Mouse (Mus musculus): ENCODE results near the gene Ltbp1. TPM values are rescaled to one million over a fixed set of nuclear protein-coding genes. Genes with fewer than 3 reads are reported as not detected.

Gene Ltbp1
- 53.9 and 60.7 TPM in 2 replicates for polyA plus RNA-seq (2014; fragmentation: Nextera tagmentation; extraction: Ambion mirVana)

- Histone ChIP-seq H3K9ac (ENCODE audit: low read depth, low read length) (peak within 1 kb of the TSS; percentile 88), H3K4me1 (ENCODE audit: control insufficient read depth, insufficient read depth, low read length) (peaks cover 8% of the 10 kb centered on the region), H3K27me3 (replicated peaks; ENCODE audit: control insufficient read depth, insufficient read depth, low read length) (no peaks in the 10 kb centered on the region), H3K4me3 (ENCODE audit: low read depth, low read length) (peak within 1 kb of the TSS; percentile 92), H3K4me2 (ENCODE audit: low read depth, low read length) (peak within 1 kb of the TSS; percentile 87), H3K36me3 (ENCODE audit: control insufficient read depth, insufficient read depth, low read length) (no peaks in the 10 kb centered on the region), H3K9me3 (ENCODE audit: control insufficient read depth, low read length) (no peaks in the 10 kb centered on the region), H3K27ac (replicated peaks; ENCODE audit: low read depth, low read length) (peak within 1 kb of the TSS; percentile 94)
- ATAC-seq (ENCODE audit: low read depth) (peak; percentile 89), DNase-seq (ENCODE audit: low spot score) (peak; percentile 94)
- WGBS: under 1% methylated on average over 26 of the region's 27 CpGs
Observed at GRCm38 (mm10) chr17:75005281-75005684, at the start of gene Ltbp1. Gene Ltbp1 (plus strand): TSS chr17:75005568.

GRCm38 (mm10) chr17:74959481-74960245 is 45.7 kb upstream of the Ltbp1 start:
- no peaks in the 10 kb centered on the region for H3K36me3 ChIP-seq (ENCODE audit: control insufficient read depth, insufficient read depth, low read length)
- no peak overlapping the region for H3K4me3 ChIP-seq (ENCODE audit: low read depth, low read length)
- DNase-seq (ENCODE audit: low spot score) (no peak), ATAC-seq (ENCODE audit: low read depth) (no peak)
- no peak overlapping the region for H3K9ac ChIP-seq (ENCODE audit: low read depth, low read length)
- H3K27ac ChIP-seq (replicated peaks; ENCODE audit: low read depth, low read length): no peak overlapping the region
- H3K27me3 ChIP-seq (replicated peaks; ENCODE audit: control insufficient read depth, insufficient read depth, low read length): no peaks in the 10 kb centered on the region
- no peaks in the 10 kb centered on the region for H3K9me3 ChIP-seq (ENCODE audit: control insufficient read depth, low read length)
- no peak overlapping the region for H3K4me2 ChIP-seq (ENCODE audit: low read depth, low read length)
- H3K4me1 ChIP-seq (ENCODE audit: control insufficient read depth, insufficient read depth, low read length): no peaks in the 10 kb centered on the region
- WGBS: 42% methylated on average over 6 of the region's 6 CpGs

- no peak overlapping the region for H3K27ac ChIP-seq (replicated peaks; ENCODE audit: low read depth, low read length)
- no peak overlapping the region for H3K4me2 ChIP-seq (ENCODE audit: low read depth, low read length)
- H3K36me3 ChIP-seq (ENCODE audit: control insufficient read depth, insufficient read depth, low read length): no peaks in the 10 kb centered on the region
- H3K27me3 ChIP-seq (replicated peaks; ENCODE audit: control insufficient read depth, insufficient read depth, low read length): no peaks in the 10 kb centered on the region
- H3K4me3 ChIP-seq (ENCODE audit: low read depth, low read length): no peak overlapping the region
- H3K9ac ChIP-seq (ENCODE audit: low read depth, low read length): no peak overlapping the region
- no peak for DNase-seq (ENCODE audit: low spot score)
- no peaks in the 10 kb centered on the region for H3K9me3 ChIP-seq (ENCODE audit: control insufficient read depth, low read length)
- ATAC-seq (ENCODE audit: low read depth): no peak
- no peaks in the 10 kb centered on the region for H3K4me1 ChIP-seq (ENCODE audit: control insufficient read depth, insufficient read depth, low read length)
- WGBS: 95% methylated on average over 8 of the region's 8 CpGs
Observed at GRCm38 (mm10) chr17:74963222-74963621, 42.1 kb upstream of the Ltbp1 start.

- H3K9me3 ChIP-seq (ENCODE audit: control insufficient read depth, low read length): no peaks in the 10 kb centered on the region
- no peak overlapping the region for H3K4me3 ChIP-seq (ENCODE audit: low read depth, low read length)
- no peak overlapping the region for H3K4me2 ChIP-seq (ENCODE audit: low read depth, low read length)
- no peak for DNase-seq (ENCODE audit: low spot score)
- H3K27ac ChIP-seq (replicated peaks; ENCODE audit: low read depth, low read length): no peak overlapping the region
- no peaks in the 10 kb centered on the region for H3K36me3 ChIP-seq (ENCODE audit: control insufficient read depth, insufficient read depth, low read length)
- H3K9ac ChIP-seq (ENCODE audit: low read depth, low read length): no peak overlapping the region
- peaks cover under 1% of the 10 kb centered on the region; the same call in 1 of the 2 replicates for H3K4me1 ChIP-seq (ENCODE audit: control insufficient read depth, insufficient read depth, low read length)
- no peaks in the 10 kb centered on the region for H3K27me3 ChIP-seq (replicated peaks; ENCODE audit: control insufficient read depth, insufficient read depth, low read length)
- ATAC-seq (ENCODE audit: low read depth): no peak
- WGBS: 93% methylated on average over 3 of the region's 3 CpGs
Observed at GRCm38 (mm10) chr17:74963861-74964260, 41.5 kb upstream of the Ltbp1 start.

GRCm38 (mm10) chr17:74967298-74967848 is 38.0 kb upstream of the Ltbp1 start:
- 50% methylated on average over 7 of the region's 7 CpGs for WGBS

GRCm38 (mm10) chr17:74968152-74968712 is 37.1 kb upstream of the Ltbp1 start:
- no peak for ATAC-seq (ENCODE audit: low read depth)
- no peak overlapping the region for H3K27ac ChIP-seq (replicated peaks; ENCODE audit: low read depth, low read length)
- WGBS: 67% methylated on average over 9 of the region's 9 CpGs
- no peaks in the 10 kb centered on the region for H3K36me3 ChIP-seq (ENCODE audit: control insufficient read depth, insufficient read depth, low read length)
- no peaks in the 10 kb centered on the region for H3K27me3 ChIP-seq (replicated peaks; ENCODE audit: control insufficient read depth, insufficient read depth, low read length)
- no peak overlapping the region for H3K4me3 ChIP-seq (ENCODE audit: low read depth, low read length)
- H3K9me3 ChIP-seq (ENCODE audit: control insufficient read depth, low read length): no peaks in the 10 kb centered on the region
- no peak overlapping the region for H3K4me2 ChIP-seq (ENCODE audit: low read depth, low read length)
- no peak for DNase-seq (ENCODE audit: low spot score)
- H3K4me1 ChIP-seq (ENCODE audit: control insufficient read depth, insufficient read depth, low read length): peaks cover 7% of the 10 kb centered on the region; the same call in 1 of the 2 replicates
- H3K9ac ChIP-seq (ENCODE audit: low read depth, low read length): no peak overlapping the region

More at GRCm38 (mm10) chr17:74967298-74967848, 38.0 kb upstream of the Ltbp1 start:
- no peak overlapping the region for H3K9ac ChIP-seq (ENCODE audit: low read depth, low read length)
- H3K4me3 ChIP-seq (ENCODE audit: low read depth, low read length): no peak overlapping the region
- H3K27me3 ChIP-seq (replicated peaks; ENCODE audit: control insufficient read depth, insufficient read depth, low read length): no peaks in the 10 kb centered on the region
- ATAC-seq (ENCODE audit: low read depth): no peak
- H3K9me3 ChIP-seq (ENCODE audit: control insufficient read depth, low read length): no peaks in the 10 kb centered on the region
- no peaks in the 10 kb centered on the region for H3K36me3 ChIP-seq (ENCODE audit: control insufficient read depth, insufficient read depth, low read length)
- peaks cover 7% of the 10 kb centered on the region; the same call in 1 of the 2 replicates for H3K4me1 ChIP-seq (ENCODE audit: control insufficient read depth, insufficient read depth, low read length)
- DNase-seq (ENCODE audit: low spot score): no peak
- H3K4me2 ChIP-seq (ENCODE audit: low read depth, low read length): no peak overlapping the region
- H3K27ac ChIP-seq (replicated peaks; ENCODE audit: low read depth, low read length): no peak overlapping the region

- no peaks in the 10 kb centered on the region for H3K36me3 ChIP-seq (ENCODE audit: control insufficient read depth, insufficient read depth, low read length)
- H3K4me3 ChIP-seq (ENCODE audit: low read depth, low read length): no peak overlapping the region
- no peak overlapping the region for H3K9ac ChIP-seq (ENCODE audit: low read depth, low read length)
- H3K4me2 ChIP-seq (ENCODE audit: low read depth, low read length): 0 out of 2 replicates have a peak overlapping the region, but pooled peaks have one; percentile 4
- ATAC-seq (ENCODE audit: low read depth): no peak
- no peaks in the 10 kb centered on the region for H3K9me3 ChIP-seq (ENCODE audit: control insufficient read depth, low read length)
- no peak overlapping the region for H3K27ac ChIP-seq (replicated peaks; ENCODE audit: low read depth, low read length)
- peak; percentile 84 for DNase-seq (ENCODE audit: low spot score)
- peaks cover 7% of the 10 kb centered on the region; the same call in 1 of the 2 replicates for H3K4me1 ChIP-seq (ENCODE audit: control insufficient read depth, insufficient read depth, low read length)
- 45% methylated on average over 16 of the region's 16 CpGs for WGBS
- no peaks in the 10 kb centered on the region for H3K27me3 ChIP-seq (replicated peaks; ENCODE audit: control insufficient read depth, insufficient read depth, low read length)
Observed at GRCm38 (mm10) chr17:74968738-74969271, 36.6 kb upstream of the Ltbp1 start.

GRCm38 (mm10) chr17:74975192-74975591 is 30.2 kb upstream of the Ltbp1 start:
- Histone ChIP-seq H3K27me3 (replicated peaks; ENCODE audit: control insufficient read depth, insufficient read depth, low read length) (no peaks in the 10 kb centered on the region), H3K27ac (replicated peaks; ENCODE audit: low read depth, low read length) (no peak overlapping the region), H3K4me3 (ENCODE audit: low read depth, low read length) (no peak overlapping the region), H3K4me1 (ENCODE audit: control insufficient read depth, insufficient read depth, low read length) (peaks cover 3% of the 10 kb centered on the region; the same call in 1 of the 2 replicates), H3K36me3 (ENCODE audit: control insufficient read depth, insufficient read depth, low read length) (no peaks in the 10 kb centered on the region), H3K9me3 (ENCODE audit: control insufficient read depth, low read length) (no peaks in the 10 kb centered on the region), H3K4me2 (ENCODE audit: low read depth, low read length) (no peak overlapping the region), H3K9ac (ENCODE audit: low read depth, low read length) (no peak overlapping the region)
- DNase-seq (ENCODE audit: low spot score) (peak; percentile 49), ATAC-seq (ENCODE audit: low read depth) (peak; percentile 33; the same call in 1 of the 2 replicates)
- 47% methylated on average over 6 of the region's 6 CpGs for WGBS

Measured in embryonic facial prominence, embryonic 14.5 days (tissue).